Mouse (Mus musculus): ENCODE data around the gene Foxa3.
A peak's percentile ranks its signal among the peaks of the same experiment; 100 is the strongest.
"Not testable (repeated sequence)": the region's sequence is repeated elsewhere in the genome, so short reads cannot be mapped to it uniquely, and the experiment has no call there.

The Foxa3 gene

GRCm38 (mm10) chr7:19023357-19023814 lies at the start of gene Foxa3:
Gene Foxa3 (minus strand): TSS chr7:19023538.
- no peak for DNase-seq (ENCODE audit: low spot score)

GRCm38 (mm10) chr7:19071024-19071423 lies 47.7 kb upstream of the Foxa3 start:
- DNase-seq (ENCODE audit: low spot score), result not testable (repeated sequence)

- DNase-seq (ENCODE audit: low spot score), result no peak
Measured at GRCm38 (mm10) chr7:19069500-19069899, 46.2 kb upstream of the Foxa3 start.

GRCm38 (mm10) chr7:19068707-19069106 lies 45.4 kb upstream of the Foxa3 start:
- DNase-seq (ENCODE audit: low spot score), result peak; percentile 78

GRCm38 (mm10) chr7:19067935-19068334 lies 44.6 kb upstream of the Foxa3 start:
- no peak for DNase-seq (ENCODE audit: low spot score)

GRCm38 (mm10) chr7:19067063-19067462 lies 43.7 kb upstream of the Foxa3 start:
- DNase-seq (ENCODE audit: low spot score), result no peak

- DNase-seq (ENCODE audit: low spot score), result no peak
Measured at GRCm38 (mm10) chr7:19065896-19066295, 42.6 kb upstream of the Foxa3 start.

GRCm38 (mm10) chr7:19057405-19057804 lies 34.1 kb upstream of the Foxa3 start:
- DNase-seq (ENCODE audit: low spot score), result no peak

- DNase-seq (ENCODE audit: low spot score), result no peak
Measured at GRCm38 (mm10) chr7:19055108-19055507, 31.8 kb upstream of the Foxa3 start.

GRCm38 (mm10) chr7:19054777-19055076 lies 31.4 kb upstream of the Foxa3 start:
- no peak for DNase-seq (ENCODE audit: low spot score)

GRCm38 (mm10) chr7:19054047-19054776 lies 30.9 kb upstream of the Foxa3 start, which contains the start of gene Rsph6a:
Gene Rsph6a (plus strand): TSS chr7:19054690.
- no peak for DNase-seq (ENCODE audit: low spot score)

GRCm38 (mm10) chr7:19053136-19053532 lies 29.8 kb upstream of the Foxa3 start:
- DNase-seq (ENCODE audit: low spot score), result no peak

GRCm38 (mm10) chr7:19052345-19053135 lies 29.2 kb upstream of the Foxa3 start:
- no peak for DNase-seq (ENCODE audit: low spot score)

- DNase-seq (ENCODE audit: low spot score), result no peak
Measured at GRCm38 (mm10) chr7:19051161-19051560, 27.8 kb upstream of the Foxa3 start.

GRCm38 (mm10) chr7:19050172-19050571 lies 26.8 kb upstream of the Foxa3 start:
- no peak for DNase-seq (ENCODE audit: low spot score)

- no peak for DNase-seq (ENCODE audit: low spot score)
Measured at GRCm38 (mm10) chr7:19049252-19049651, 25.9 kb upstream of the Foxa3 start.

- DNase-seq (ENCODE audit: low spot score), result no peak
Measured at GRCm38 (mm10) chr7:19048006-19048527, 24.7 kb upstream of the Foxa3 start.

GRCm38 (mm10) chr7:19046286-19047069 lies 23.1 kb upstream of the Foxa3 start:
- peak; percentile 78 for DNase-seq (ENCODE audit: low spot score)

GRCm38 (mm10) chr7:19044616-19045015 lies 21.3 kb upstream of the Foxa3 start:
- DNase-seq (ENCODE audit: low spot score), result no peak

GRCm38 (mm10) chr7:19031641-19032040 lies 8.3 kb upstream of the Foxa3 start:
- no peak for DNase-seq (ENCODE audit: low spot score)

- DNase-seq (ENCODE audit: low spot score), result peak; percentile 36
Measured at GRCm38 (mm10) chr7:19029084-19029653, 5.8 kb upstream of the Foxa3 start.

- DNase-seq (ENCODE audit: low spot score), result no peak
Measured at GRCm38 (mm10) chr7:19028067-19028466, 4.7 kb upstream of the Foxa3 start.

Measured in adipocyte (in vitro differentiated cells).